Mouse (Mus musculus): ENCODE data around the gene Gpc1.
A peak's percentile ranks its signal among the peaks of the same experiment; 100 is the strongest.

Gene Gpc1

DNA sequence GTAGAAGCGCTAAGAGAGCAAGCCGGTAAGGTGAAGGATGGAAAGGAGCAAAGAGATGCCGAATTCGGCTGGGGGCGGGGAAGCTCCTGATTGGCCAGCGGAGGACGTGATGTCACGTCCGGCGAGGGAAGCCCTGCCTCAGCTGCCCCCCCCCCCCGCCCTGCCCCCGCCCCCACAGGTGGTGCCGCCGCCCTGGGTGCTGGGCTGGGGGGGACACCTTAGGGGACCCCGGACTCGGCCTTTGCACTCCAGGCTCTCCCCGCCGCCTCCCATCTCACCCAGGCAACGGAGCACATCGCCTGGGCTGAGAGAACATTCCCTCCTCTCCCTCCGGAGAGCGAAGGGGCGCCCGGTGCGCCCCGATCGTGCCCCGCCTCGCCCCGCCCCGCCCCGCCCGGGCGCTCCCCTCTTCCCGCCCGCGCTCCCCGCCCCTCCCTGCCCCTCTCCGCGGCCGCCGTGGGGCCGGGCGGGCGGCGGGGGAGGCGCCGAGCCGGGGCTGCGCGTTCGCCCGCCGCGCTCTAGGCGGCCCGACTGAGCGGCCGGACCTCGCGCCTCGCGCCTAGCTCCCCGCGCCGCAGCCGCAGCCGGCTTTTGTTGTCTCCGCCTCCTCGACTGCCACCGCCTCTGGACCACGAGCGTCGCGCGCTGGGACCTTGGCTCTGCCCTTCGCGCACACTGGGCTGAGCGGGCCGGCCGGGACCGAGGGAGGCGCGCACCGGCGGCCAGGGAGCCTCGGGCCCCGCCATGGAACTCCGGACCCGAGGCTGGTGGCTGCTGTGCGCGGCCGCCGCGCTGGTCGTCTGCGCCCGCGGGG lies at the start of gene Gpc1:
TSS of gene Gpc1 (plus strand) at position 458 of the 814 bp plus-strand sequence.
- DNase-seq: peak; percentile 95

GRCm38 (mm10) chr1:92781862-92782261 lies 49.6 kb upstream of the Gpc1 start:
- no peak for DNase-seq

DNA sequence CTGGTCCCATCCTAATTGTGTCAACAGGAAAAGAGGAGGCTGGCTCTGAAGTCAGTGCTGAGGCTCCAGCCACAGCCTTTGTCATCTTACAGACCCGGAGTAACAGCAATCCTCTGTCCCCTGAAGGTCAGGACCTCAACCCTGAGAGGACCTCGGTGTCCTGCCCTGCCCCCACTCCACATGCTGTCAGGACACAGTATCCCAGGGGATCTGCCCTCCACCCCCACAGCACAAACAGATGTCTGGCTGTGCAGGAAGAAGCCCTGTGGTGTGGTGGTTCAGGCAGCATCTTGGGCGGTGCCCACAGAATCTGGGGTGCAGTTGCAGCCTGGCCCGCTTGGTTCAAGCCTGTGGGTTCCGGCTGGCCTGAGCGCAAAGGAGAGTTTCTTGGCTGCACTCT lies 48.9 kb upstream of the Gpc1 start:
- no peak for DNase-seq

GRCm38 (mm10) chr1:92787221-92787620 lies 44.2 kb upstream of the Gpc1 start:
- DNase-seq: peak; percentile 57

DNA sequence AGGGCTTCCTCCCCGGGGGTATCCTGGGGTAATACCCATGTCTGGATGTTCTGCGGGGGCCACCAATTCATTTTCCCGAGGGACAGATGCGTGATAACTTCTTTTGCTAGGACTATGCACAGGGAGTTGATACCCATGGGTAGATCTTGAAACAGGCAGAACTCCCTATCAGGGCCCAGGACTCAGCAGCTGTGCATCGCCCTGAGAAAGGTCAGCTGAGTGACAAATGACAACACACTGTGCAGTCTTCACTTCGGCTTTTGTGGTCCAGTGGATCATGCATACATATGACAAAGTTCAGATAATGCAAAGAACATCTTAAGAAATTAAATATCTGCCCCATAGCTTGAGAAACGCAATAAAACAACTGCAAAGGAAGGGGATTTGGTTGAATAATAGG lies 43.4 kb upstream of the Gpc1 start:
- no peak for DNase-seq

- DNase-seq: no peak
Measured at GRCm38 (mm10) chr1:92790628-92791027, 40.8 kb upstream of the Gpc1 start.

GRCm38 (mm10) chr1:92791070-92791831 lies 40.2 kb upstream of the Gpc1 start:
- DNase-seq: no peak

GRCm38 (mm10) chr1:92793781-92794180 lies 37.7 kb upstream of the Gpc1 start:
- DNase-seq: no peak

DNA sequence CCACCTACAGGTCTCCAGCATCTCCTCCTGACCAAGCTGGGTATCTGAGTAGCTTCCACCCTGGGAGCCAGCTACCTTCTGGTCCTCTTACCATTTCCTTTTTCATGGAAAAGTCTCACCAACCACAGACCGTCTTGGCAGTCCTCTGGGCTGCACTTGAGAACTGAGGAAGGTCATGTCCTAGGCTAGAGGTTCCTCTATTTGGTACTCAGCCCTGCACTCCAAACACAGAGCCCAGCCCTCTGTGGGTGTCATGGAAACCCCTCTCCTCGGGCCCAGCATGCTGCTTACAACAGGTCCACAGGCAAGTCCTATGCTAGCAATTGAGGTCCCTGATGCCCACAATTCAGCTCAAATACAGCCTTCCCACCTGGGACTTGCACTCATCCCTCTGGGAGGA lies 33.0 kb upstream of the Gpc1 start:
- no peak for DNase-seq

GRCm38 (mm10) chr1:92799653-92800052 lies 31.8 kb upstream of the Gpc1 start:
- DNase-seq: no peak

DNA sequence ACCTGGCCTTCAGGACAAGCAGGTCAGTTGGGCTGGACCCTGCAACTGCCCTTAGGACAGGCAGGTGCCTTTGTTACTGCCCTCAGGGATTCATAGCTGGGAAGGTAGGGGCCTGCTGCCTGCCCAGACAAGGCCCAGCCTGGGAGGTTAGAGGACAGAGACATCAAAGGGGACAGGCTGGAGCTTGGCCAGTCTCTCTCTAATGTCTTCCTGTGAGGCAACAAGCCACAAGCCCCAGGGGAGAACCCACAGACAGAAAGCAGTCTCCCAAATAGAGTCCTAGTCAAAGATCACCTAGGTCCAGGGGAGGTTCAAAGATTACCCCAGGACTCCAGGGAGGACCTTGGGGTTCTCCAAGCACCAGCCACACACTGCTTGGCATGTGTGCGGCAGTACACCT lies 29.1 kb upstream of the Gpc1 start:
- DNase-seq: no peak

GRCm38 (mm10) chr1:92803376-92803775 lies 28.1 kb upstream of the Gpc1 start:
- no peak for DNase-seq

DNA sequence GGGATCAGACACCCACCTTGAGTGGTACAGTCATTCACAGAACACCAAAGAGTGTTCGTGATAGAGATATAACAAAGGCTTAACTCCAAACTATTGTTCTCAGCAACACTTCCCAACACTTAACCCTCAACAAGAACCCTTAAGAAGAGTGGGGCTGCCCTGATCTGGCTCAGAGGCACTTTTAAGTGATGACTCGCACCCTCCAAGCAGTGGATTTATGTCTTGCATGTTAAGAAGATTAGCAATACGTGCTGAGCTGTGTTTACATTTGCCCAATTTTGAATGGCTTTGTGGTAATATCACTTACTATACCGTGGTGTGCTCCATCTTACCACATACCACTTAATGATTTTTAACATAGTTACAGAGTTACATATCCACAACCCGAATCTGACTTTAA lies 26.3 kb upstream of the Gpc1 start:
- no peak for DNase-seq

GRCm38 (mm10) chr1:92805836-92806235 lies 25.6 kb upstream of the Gpc1 start:
- DNase-seq: no peak

GRCm38 (mm10) chr1:92806720-92807119 lies 24.7 kb upstream of the Gpc1 start:
- no peak for DNase-seq

DNA sequence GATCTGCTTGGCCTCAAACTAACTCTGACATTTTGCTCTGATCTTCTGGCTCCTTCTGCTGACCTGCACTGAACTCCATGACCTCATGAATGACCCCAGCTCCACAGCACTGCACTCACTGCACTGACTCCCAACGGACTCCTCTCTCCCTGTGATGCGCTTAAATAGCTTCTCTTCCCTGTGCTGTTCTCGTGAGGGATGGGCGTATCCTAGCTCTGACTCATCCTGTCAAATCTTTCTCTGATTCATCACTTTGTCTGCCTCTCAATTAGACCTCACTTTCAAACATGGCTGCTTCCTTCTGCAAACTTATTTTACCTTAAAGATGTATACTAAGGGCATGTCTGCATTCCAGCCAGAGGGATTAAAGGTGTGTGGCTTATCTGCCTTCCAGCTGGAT lies 21.8 kb upstream of the Gpc1 start:
- DNase-seq: no peak

DNA sequence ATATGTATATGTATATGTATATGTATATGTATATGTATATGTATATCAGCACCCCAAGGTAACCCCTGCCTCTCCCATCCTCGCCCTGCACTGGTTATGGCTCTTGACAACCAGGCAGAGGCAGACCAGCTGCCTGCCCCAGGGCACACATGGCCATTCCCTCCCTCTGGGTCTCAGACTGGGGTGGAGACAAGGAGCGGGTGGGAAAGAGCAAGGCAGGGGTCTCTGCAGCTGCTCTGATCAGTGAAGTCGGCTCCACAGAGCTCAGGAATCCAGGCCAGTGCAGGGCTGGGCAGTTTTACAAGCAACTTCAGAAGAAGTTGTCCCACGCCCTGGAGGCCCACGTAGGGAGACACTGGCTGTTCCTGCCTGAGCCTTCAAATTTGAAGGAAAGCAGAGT lies 17.1 kb upstream of the Gpc1 start:
- DNase-seq: no peak

DNA sequence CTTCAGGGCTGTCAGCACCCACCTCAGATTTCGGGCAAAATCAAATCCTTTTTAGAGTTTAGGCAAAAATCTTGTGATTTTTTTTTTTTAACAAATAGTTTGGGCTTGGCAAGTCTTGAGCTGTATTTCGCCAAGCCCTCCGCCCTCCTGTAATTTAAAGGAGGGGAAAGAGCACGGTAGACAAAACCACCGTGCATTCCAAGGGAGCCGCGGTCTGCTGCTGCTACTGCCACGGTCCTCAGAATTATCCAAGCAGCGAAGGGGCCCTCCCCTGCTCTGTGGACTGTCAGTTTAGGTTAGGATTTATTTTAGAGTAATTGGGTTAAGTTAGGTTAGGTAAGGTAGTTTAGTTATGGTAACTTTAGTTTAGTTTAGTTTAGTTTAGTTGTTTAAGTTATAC lies 16.3 kb upstream of the Gpc1 start:
- no peak for DNase-seq

GRCm38 (mm10) chr1:92815756-92816294 lies 15.6 kb upstream of the Gpc1 start:
- DNase-seq: no peak

GRCm38 (mm10) chr1:92830626-92831187 lies 738 bp upstream of the Gpc1 start:
- DNase-seq: peak; percentile 77

- peak; percentile 74 for DNase-seq
Measured at GRCm38 (mm10) chr1:92832011-92833010, 866 bp downstream of the Gpc1 start.

- DNase-seq: peak; percentile 85
Measured at GRCm38 (mm10) chr1:92833987-92834706, 2.7 kb downstream of the Gpc1 start.
